Mouse (Mus musculus): ENCODE measurements around the gene Muc13.

- TF ChIP-seq CTCF (IDR thresholded peaks at IDR 0.05; ENCODE audit: low read depth, low read length), result no peak
- no peak for TF ChIP-seq TAL1 (conservative IDR thresholded peaks at IDR 0.05; ENCODE audit: low read depth, low read length)
Measured at GRCm38 (mm10) chr16:33810002-33810401, 16.2 kb downstream of the Muc13 start.
